Mouse (Mus musculus): Measurements from ENCODE around the gene Slc25a25.

GRCm38 (mm10) chr2:32494522-32494921 lies 43.3 kb upstream of the Slc25a25 start:
- TF ChIP-seq CTCF (IDR thresholded peaks at IDR 0.05; ENCODE audit: low read depth): no peak
- no peak for TF ChIP-seq EP300 (optimal IDR thresholded peaks at IDR 0.05)
